Mouse (Mus musculus): ENCODE data around the gene Glb1l2.

DNA sequence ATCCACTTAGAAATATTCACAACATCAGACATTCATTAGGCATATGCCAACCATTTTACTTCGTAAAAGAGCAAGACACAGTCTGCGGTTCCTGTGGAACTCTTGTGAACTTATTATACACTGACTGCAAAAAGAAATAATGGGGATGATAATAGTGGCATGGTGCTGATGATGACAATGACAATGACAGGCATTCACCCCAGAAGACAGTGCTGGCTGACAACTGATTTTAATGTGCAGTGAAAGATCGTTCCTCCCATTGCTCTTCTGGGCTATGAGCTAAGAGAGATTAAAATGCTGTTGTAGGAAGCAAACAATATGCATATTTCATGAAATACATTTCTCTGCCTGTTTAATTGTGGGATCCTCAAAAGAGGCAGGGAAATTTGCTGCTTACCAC, 80.6 kb downstream of the Glb1l2 start:
- TF ChIP-seq GATA1 (IDR thresholded peaks at IDR 0.05; ENCODE audit: borderline replicate concordance, low read length) (no peak), FLI1 (IDR thresholded peaks at IDR 0.05; ENCODE audit: low read length) (no peak)
